Mouse (Mus musculus) layer of hippocampus, adult 2 months (tissue): ENCODE data around the gene Drd2. TPM values are rescaled to one million over a fixed set of nuclear protein-coding genes. Genes with fewer than 3 reads are reported as not detected.

Experiments used
- DNase-seq, 2 experiments: peaks; one replicate each; pipeline ENCODE4 v3.0.0; 2022; ENCODE audit warnings: low spot score in 2 of 2
- H3K27ac ChIP-seq: fragments of 200-600 bp; 2 replicates; pipeline ENCODE4 v1.8.1; 2022
- H3K4me3 ChIP-seq: fragments of 200-600 bp; 2 replicates; pipeline ENCODE4 v1.8.1; 2022; ENCODE audit warnings: mild to moderate bottlenecking
- CTCF ChIP-seq: fragments of 200-600 bp; conservative IDR thresholded peaks from 2 replicates; pipeline ENCODE4 v1.8.1; 2022; ENCODE audit warnings: antibody characterized with exemption, mild to moderate bottlenecking, moderate library complexity
- total RNA-seq, 2 experiments: library from RNA; stranded (reverse); gene quantifications; 2 replicates each; pipeline ENCODE4 v1.2.3; 2021

The Drd2 gene
- total RNA-seq, 2 experiments from 2014 or later: 2.4 to 3.6 TPM

DNA sequence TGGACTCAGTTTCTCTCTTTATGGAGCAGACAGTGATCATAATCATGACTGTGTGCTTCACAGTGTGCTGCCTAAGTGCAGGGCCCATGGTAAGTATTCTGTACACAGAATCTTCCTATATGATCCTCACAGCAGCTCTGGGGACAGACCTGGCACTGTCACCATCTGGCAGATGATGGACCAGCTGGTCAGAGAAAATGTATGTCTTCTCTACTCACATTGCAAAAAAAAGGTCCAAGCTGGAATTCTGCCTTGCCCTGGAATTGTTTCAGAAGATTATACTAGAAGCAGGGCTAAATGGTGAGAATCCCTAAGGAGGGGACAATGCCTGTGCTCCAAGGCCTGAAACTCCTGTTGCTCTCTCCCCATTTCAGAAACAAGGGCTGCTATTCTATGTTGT lies 55.6 kb downstream of the Drd2 start:
- DNase-seq: no peak
- TF ChIP-seq CTCF: no peak
- Histone ChIP-seq H3K4me3 (no peak overlapping the region), H3K27ac (no peak overlapping the region)

GRCm38 (mm10) chr9:49403711-49404110 lies 63.3 kb downstream of the Drd2 start:
- Histone ChIP-seq H3K27ac (no peak overlapping the region), H3K4me3 (no peak overlapping the region)
- DNase-seq: no peak
- no peak for TF ChIP-seq CTCF

GRCm38 (mm10) chr9:49407028-49407427 lies 66.6 kb downstream of the Drd2 start:
- Histone ChIP-seq H3K4me3 (no peak overlapping the region), H3K27ac (no peak overlapping the region)
- no peak for TF ChIP-seq CTCF
- no peak for DNase-seq

DNA sequence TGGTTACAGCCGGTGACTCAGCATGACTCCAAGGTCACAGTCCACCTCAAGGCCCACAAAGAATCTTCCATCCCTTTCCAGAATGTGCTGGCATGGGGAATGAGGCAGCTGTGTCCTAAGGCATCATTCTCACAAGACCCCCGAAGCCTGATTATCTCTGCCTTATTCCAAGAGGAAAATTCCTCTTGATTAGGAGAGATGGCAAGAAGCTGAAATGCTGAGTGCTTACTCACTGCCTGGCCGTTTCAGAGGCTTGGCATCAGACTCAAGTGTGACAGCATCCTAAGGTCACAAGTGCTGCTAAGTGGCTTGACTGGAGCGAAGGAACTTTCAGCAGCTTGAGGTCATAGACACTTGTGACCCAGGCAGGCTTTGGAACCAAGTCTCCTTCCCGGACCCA lies 70.2 kb downstream of the Drd2 start:
- Histone ChIP-seq H3K4me3 (no peak overlapping the region), H3K27ac (no peak overlapping the region)
- TF ChIP-seq CTCF: no peak
- DNase-seq: no peak

- DNase-seq: no peak
- no peak for TF ChIP-seq CTCF
- Histone ChIP-seq H3K4me3 (no peak overlapping the region), H3K27ac (no peak overlapping the region)
Measured at GRCm38 (mm10) chr9:49423866-49424265, 83.4 kb downstream of the Drd2 start.

DNA sequence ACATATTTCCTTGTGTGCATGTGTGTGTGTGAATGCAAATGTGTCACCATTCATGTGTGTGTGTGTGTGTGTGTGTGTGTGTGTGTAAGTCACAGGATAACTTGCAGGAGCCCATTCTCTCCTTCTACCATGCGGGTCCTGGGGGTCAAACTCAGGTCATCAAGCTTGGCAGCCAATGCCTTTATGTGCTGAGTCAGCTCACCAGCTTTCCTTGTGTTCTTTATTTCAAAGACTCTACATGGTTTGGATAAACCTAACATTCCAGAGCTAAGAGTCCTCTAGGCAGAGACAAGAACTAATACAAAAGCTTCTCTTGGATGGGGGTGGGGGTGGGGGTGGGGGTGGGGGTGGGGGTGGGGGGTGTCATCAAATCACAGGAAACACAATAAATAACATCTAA lies 85.2 kb downstream of the Drd2 start:
- Histone ChIP-seq H3K27ac (no peak overlapping the region), H3K4me3 (no peak overlapping the region)
- no peak for DNase-seq
- TF ChIP-seq CTCF: no peak

DNA sequence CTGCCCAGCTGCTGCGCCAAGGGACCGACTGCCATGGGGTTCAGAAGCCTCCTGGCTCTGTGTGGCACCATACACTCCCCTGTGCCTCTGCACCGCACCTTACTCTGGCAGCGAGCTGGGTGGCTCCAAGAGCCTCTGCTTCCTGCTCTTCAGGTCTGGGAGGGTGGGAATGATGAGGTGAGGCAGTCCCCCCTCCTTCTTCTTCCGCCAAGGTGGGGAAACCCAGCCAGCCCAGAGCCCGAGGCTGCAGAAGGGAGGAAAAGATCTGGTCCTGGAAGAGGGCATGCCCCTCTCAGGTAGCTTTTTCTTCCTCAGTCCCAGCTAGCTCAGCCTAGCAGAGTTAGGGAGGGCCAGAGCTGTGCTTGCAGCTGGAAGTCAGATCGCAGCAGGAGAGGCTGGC lies 86.5 kb downstream of the Drd2 start, which contains the start of gene Ankk1:
Ankk1 (minus strand) TSS at position 101 of the 400 bp plus-strand sequence.
- DNase-seq: no peak
- TF ChIP-seq CTCF: no peak
- H3K4me3 ChIP-seq: no peak within 1 kb of the TSS
- no peak within 1 kb of the TSS for H3K27ac ChIP-seq

- Histone ChIP-seq H3K4me3 (no peak overlapping the region), H3K27ac (no peak overlapping the region)
- no peak for DNase-seq
- TF ChIP-seq CTCF: no peak
Measured at GRCm38 (mm10) chr9:49427478-49427877, 87.1 kb downstream of the Drd2 start.

DNA sequence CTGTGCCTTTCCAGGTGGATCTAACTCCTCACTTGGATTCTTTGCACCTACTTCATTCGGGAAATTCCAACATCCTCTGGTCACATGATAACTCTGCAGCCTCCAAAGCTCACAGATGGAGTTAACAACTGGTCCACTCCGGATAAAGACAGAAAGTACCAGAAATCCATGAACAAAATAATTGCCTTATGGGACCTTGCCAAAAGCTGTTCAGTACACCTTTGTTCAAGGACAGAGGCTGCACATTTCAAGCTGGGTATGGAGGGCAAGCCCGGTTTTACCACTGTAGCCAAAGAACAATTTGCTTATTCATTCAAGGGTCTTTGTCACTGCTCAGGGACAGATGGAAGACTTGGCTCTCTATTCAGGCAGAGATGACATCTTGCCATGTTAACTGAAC lies 102.2 kb downstream of the Drd2 start:
- DNase-seq: no peak
- Histone ChIP-seq H3K4me3 (no peak overlapping the region), H3K27ac (no peak overlapping the region)
- TF ChIP-seq CTCF: no peak

DNA sequence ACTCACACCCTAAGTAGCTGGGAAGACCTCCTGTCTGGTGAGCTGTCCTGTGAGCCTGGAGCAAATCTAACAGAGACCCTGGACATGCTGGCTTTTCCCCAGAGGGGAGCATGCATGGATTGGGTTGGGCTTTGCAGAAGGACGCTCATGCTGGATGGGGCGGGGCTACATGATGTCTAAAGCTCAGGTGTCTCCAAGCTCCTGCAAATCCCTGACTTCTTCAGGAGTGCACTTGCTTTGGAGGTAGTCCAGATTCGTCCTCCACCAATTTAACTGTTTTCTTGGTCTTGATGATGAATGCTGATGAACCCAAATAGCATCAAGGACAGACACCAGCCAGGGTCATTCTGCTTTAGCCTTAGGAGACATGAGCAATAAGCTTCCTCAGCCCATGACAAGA lies 110.1 kb downstream of the Drd2 start:
- DNase-seq: no peak
- Histone ChIP-seq H3K4me3 (no peak overlapping the region), H3K27ac (no peak overlapping the region)
- TF ChIP-seq CTCF: no peak

DNA sequence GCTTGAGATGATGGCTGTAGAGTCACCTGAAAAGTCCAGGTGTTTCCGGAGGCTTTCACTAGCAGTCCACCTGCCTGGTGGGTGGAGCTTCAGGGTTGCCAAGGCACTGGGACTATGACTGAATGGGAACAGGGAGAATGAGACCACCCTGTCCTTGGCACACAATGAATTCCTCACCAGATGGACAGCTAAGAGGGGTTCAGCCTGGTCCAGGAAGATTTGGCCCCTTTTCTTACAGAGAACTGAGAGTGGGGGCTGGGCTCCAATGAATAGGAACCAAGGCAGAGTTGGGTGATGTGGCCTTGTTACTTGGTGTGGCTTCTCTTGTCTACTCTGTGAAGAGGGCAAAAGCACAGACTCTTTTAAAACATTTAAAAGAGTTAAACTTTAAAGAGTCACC lies 112.0 kb downstream of the Drd2 start:
- Histone ChIP-seq H3K27ac (no peak overlapping the region), H3K4me3 (no peak overlapping the region)
- DNase-seq: no peak
- no peak for TF ChIP-seq CTCF

GRCm38 (mm10) chr9:49456136-49456535 lies 115.7 kb downstream of the Drd2 start:
- no peak for TF ChIP-seq CTCF
- no peak overlapping the region for H3K4me3 ChIP-seq
- H3K27ac ChIP-seq: no peak overlapping the region
- no peak for DNase-seq

Other genes starting within 250 kb of the Drd2 start
- gene Gm4894, start 90.1 kb upstream of the Drd2 start, total RNA-seq: not detected
- gene Ankk1, start 86.4 kb downstream of the Drd2 start, total RNA-seq: not detected
- 1 to 10 TPM; 2.0 to 2.1 TPM for gene Ttc12, start 145.6 kb downstream of the Drd2 start, total RNA-seq